Mouse (Mus musculus) liver, embryonic 12.5 days (tissue): Measurements from ENCODE around the gene Esrrg. TPM values are rescaled to one million over a fixed set of nuclear protein-coding genes. Genes with fewer than 3 reads are reported as not detected.

Source experiments
- ATAC-seq: fragments of 200-750 bp; cut with Nextera tagmentation; 2 replicates; pipeline ENCODE4 v1.8.0; 2017; ENCODE audit warnings: moderate number of reproducible peaks, mild to moderate bottlenecking, moderate library complexity
- H3K27ac ChIP-seq: fragments of 300-500 bp; sonication (generic); 2 replicates; pipeline ENCODE4 v1.5.1; 2016; ENCODE audit warnings: mild to moderate bottlenecking
- H3K27me3 ChIP-seq: fragments of 300-500 bp; sonication (generic); replicated peaks from 2 replicates; pipeline ENCODE4 v1.6.1; 2016; ENCODE audit warnings: mild to moderate bottlenecking, moderate library complexity
- H3K36me3 ChIP-seq: fragments of 300-500 bp; sonication (generic); 2 replicates; pipeline ENCODE4 v1.6.1; 2016; ENCODE audit warnings: mild to moderate bottlenecking, moderate library complexity
- H3K4me1 ChIP-seq: fragments of 300-500 bp; sonication (generic); 2 replicates; pipeline ENCODE4 v1.6.1; 2016
- H3K4me2 ChIP-seq: fragments of 300-500 bp; sonication (generic); 2 replicates; pipeline ENCODE4 v1.6.1; 2016; ENCODE audit warnings: mild to moderate bottlenecking, moderate library complexity
- H3K4me3 ChIP-seq: fragments of 300-500 bp; sonication (generic); 2 replicates; pipeline ENCODE4 v1.5.1; 2016; ENCODE audit warnings: mild to moderate bottlenecking, moderate library complexity
- H3K9ac ChIP-seq: fragments of 300-500 bp; sonication (generic); 2 replicates; pipeline ENCODE4 v1.6.1; 2016; ENCODE audit warnings: mild to moderate bottlenecking, moderate library complexity
- H3K9me3 ChIP-seq: fragments of 300-500 bp; sonication (generic); replicated peaks from 2 replicates; pipeline ENCODE4 v1.6.1; 2016; ENCODE audit warnings: mild to moderate bottlenecking, moderate library complexity
- WGBS: fragments of 180-500 bp; shearing (Covaris S2); methylation state at CpG from one replicate; pipeline ENCODE4 v1.1.7; 2016; ENCODE audit not compliant: insufficient replicate concordance; 5-methylcytosine and 5-hydroxymethylcytosine counted together
- polyA plus RNA-seq: library from polyadenylated mRNA; unstranded; fragments of >200 nt; fragmentation: Nextera tagmentation; extraction: Ambion mirVana; gene quantifications from 2 replicates; pipeline ENCODE4 v1.2.1, GENCODE M21; 2016

Gene Esrrg
- polyA plus RNA-seq, 1 experiment from 2014 or later = 0.25 TPM

- Histone ChIP-seq H3K36me3 (no peaks in the 10 kb centered on the region), H3K9ac (no peak overlapping the region), H3K4me3 (no peak overlapping the region), H3K27me3 (no peaks in the 10 kb centered on the region), H3K4me2 (no peak overlapping the region), H3K9me3 (no peaks in the 10 kb centered on the region), H3K4me1 (no peaks in the 10 kb centered on the region), H3K27ac (no peak overlapping the region)
- 57% methylated on average over 5 of the region's 5 CpGs for WGBS
- no peak for ATAC-seq
Measured at GRCm38 (mm10) chr1:188233036-188233724, 624.6 kb downstream of the Esrrg start.

GRCm38 (mm10) chr1:188238636-188239035 lies 630.0 kb downstream of the Esrrg start:
- no peak overlapping the region for H3K9ac ChIP-seq
- H3K4me1 ChIP-seq = no peaks in the 10 kb centered on the region
- H3K9me3 ChIP-seq = no peaks in the 10 kb centered on the region
- H3K36me3 ChIP-seq = no peaks in the 10 kb centered on the region
- no peak overlapping the region for H3K4me2 ChIP-seq
- H3K4me3 ChIP-seq = no peak overlapping the region
- H3K27ac ChIP-seq = no peak overlapping the region
- no peak for ATAC-seq
- no peaks in the 10 kb centered on the region for H3K27me3 ChIP-seq

GRCm38 (mm10) chr1:188241766-188242165 lies 633.2 kb downstream of the Esrrg start:
- no peak for ATAC-seq
- no peak overlapping the region for H3K4me3 ChIP-seq
- H3K27ac ChIP-seq = no peak overlapping the region
- H3K4me2 ChIP-seq = no peak overlapping the region
- H3K27me3 ChIP-seq = no peaks in the 10 kb centered on the region
- H3K36me3 ChIP-seq = no peaks in the 10 kb centered on the region
- H3K9me3 ChIP-seq = no peaks in the 10 kb centered on the region
- H3K9ac ChIP-seq = no peak overlapping the region
- H3K4me1 ChIP-seq = no peaks in the 10 kb centered on the region
- WGBS = 81% methylated on average over 10 of the region's 10 CpGs

GRCm38 (mm10) chr1:188257500-188257899 lies 648.9 kb downstream of the Esrrg start:
- no peak for ATAC-seq
- WGBS = 79% methylated on average over 7 of the region's 7 CpGs

GRCm38 (mm10) chr1:188260259-188261107 lies 651.9 kb downstream of the Esrrg start:
- Histone ChIP-seq H3K9ac (no peak overlapping the region), H3K4me2 (no peak overlapping the region), H3K4me1 (no peaks in the 10 kb centered on the region), H3K36me3 (no peaks in the 10 kb centered on the region), H3K4me3 (no peak overlapping the region), H3K27me3 (no peaks in the 10 kb centered on the region), H3K27ac (no peak overlapping the region), H3K9me3 (no peaks in the 10 kb centered on the region)
- 64% methylated on average over 6 of the region's 6 CpGs for WGBS
- ATAC-seq = no peak

More at GRCm38 (mm10) chr1:188257500-188257899, 648.9 kb downstream of the Esrrg start:
- Histone ChIP-seq H3K4me3 (no peak overlapping the region), H3K27ac (no peak overlapping the region), H3K9ac (no peak overlapping the region), H3K9me3 (no peaks in the 10 kb centered on the region), H3K36me3 (no peaks in the 10 kb centered on the region), H3K4me1 (no peaks in the 10 kb centered on the region), H3K4me2 (no peak overlapping the region), H3K27me3 (no peaks in the 10 kb centered on the region)

- no peaks in the 10 kb centered on the region for H3K9me3 ChIP-seq
- no peaks in the 10 kb centered on the region for H3K4me1 ChIP-seq
- H3K4me2 ChIP-seq = no peak within 1 kb of the TSS
- ATAC-seq = no peak
- WGBS = 61% methylated on average over 10 of the region's 10 CpGs
- no peak within 1 kb of the TSS for H3K27ac ChIP-seq
- no peaks in the 10 kb centered on the region for H3K27me3 ChIP-seq
- H3K9ac ChIP-seq = no peak within 1 kb of the TSS
- H3K4me3 ChIP-seq = no peak within 1 kb of the TSS
- H3K36me3 ChIP-seq = no peaks in the 10 kb centered on the region
Measured at GRCm38 (mm10) chr1:188261903-188262682, 653.5 kb downstream of the Esrrg start, which contains the start of gene Ush2a. Ush2a (plus strand) TSS chr1:188262023.
